Mouse (Mus musculus): ENCODE measurements around the gene Olfr1135. TPM values are rescaled to one million over a fixed set of nuclear protein-coding genes. Genes with fewer than 3 reads are reported as not detected.

Olfr1135 gene
- not detected in 2 replicates for total RNA-seq (2017)

GRCm38 (mm10) chr2:87673564-87673963 is at the start of gene Olfr1135:
Gene Olfr1135, minus strand, starts transcription at chr2:87673664.
- no peak for ATAC-seq (replicated peaks; ENCODE audit: low read depth, poor library complexity, severe bottlenecking)

- ATAC-seq (replicated peaks; ENCODE audit: low read depth, poor library complexity, severe bottlenecking): no peak
Observed at GRCm38 (mm10) chr2:87713079-87713478, 39.6 kb upstream of the Olfr1135 start, which contains the start of gene Olfr1137. Gene Olfr1137, minus strand, starts transcription at chr2:87713179.

- ATAC-seq (replicated peaks; ENCODE audit: low read depth, poor library complexity, severe bottlenecking): no peak
Observed at GRCm38 (mm10) chr2:87693847-87694246, 20.4 kb upstream of the Olfr1135 start, which contains the start of gene Olfr1136. Gene Olfr1136, minus strand, starts transcription at chr2:87693947.

- no peak for ATAC-seq (replicated peaks; ENCODE audit: low read depth, poor library complexity, severe bottlenecking)
Observed at GRCm38 (mm10) chr2:87658360-87658759, 15.1 kb downstream of the Olfr1135 start, which contains the start of gene Olfr1134. Gene Olfr1134, minus strand, starts transcription at chr2:87658460.

GRCm38 (mm10) chr2:87647274-87647673 is 26.2 kb downstream of the Olfr1135 start, which contains the start of gene Olfr1133:
Gene Olfr1133, minus strand, starts transcription at chr2:87647374.
- no peak for ATAC-seq (replicated peaks; ENCODE audit: low read depth, poor library complexity, severe bottlenecking)

- no peak for ATAC-seq (replicated peaks; ENCODE audit: low read depth, poor library complexity, severe bottlenecking)
Observed at GRCm38 (mm10) chr2:87642441-87642840, 31.0 kb downstream of the Olfr1135 start.

- no peak for ATAC-seq (replicated peaks; ENCODE audit: low read depth, poor library complexity, severe bottlenecking)
Observed at GRCm38 (mm10) chr2:87637435-87637834, 36.0 kb downstream of the Olfr1135 start, which contains the start of gene Olfr1132. Gene Olfr1132, minus strand, starts transcription at chr2:87637535.

GRCm38 (mm10) chr2:87626804-87627203 is 46.7 kb downstream of the Olfr1135 start, which contains the start of gene Olfr1131:
Gene Olfr1131, plus strand, starts transcription at chr2:87627104.
- no peak for ATAC-seq (replicated peaks; ENCODE audit: low read depth, poor library complexity, severe bottlenecking)

Other genes starting within 250 kb of the Olfr1135 start
- not detected in 2 replicates for gene Olfr1124, start 243.4 kb downstream of the Olfr1135 start, total RNA-seq (2017)
- gene Olfr1126, start 219.7 kb downstream of the Olfr1135 start, total RNA-seq (2017): not detected in 2 replicates
- gene Pramel7, start 176.6 kb downstream of the Olfr1135 start, total RNA-seq (2017): not detected in 2 replicates
- not detected in 2 replicates for gene Pramel6, start 167.1 kb downstream of the Olfr1135 start, total RNA-seq (2017)
- not detected in 2 replicates for gene Olfr153, start 141.9 kb downstream of the Olfr1135 start, total RNA-seq (2017)
- not detected in 2 replicates for gene Olfr1128, start 128.1 kb downstream of the Olfr1135 start, total RNA-seq (2017)
- not detected in 2 replicates for gene Olfr1129, start 99.8 kb downstream of the Olfr1135 start, total RNA-seq (2017)
- gene Olfr1130, start 67.5 kb downstream of the Olfr1135 start, total RNA-seq (2017): not detected in 2 replicates
- not detected in 2 replicates for gene Olfr1131, start 46.6 kb downstream of the Olfr1135 start, total RNA-seq (2017)
- not detected in 2 replicates for gene Olfr1132, start 36.1 kb downstream of the Olfr1135 start, total RNA-seq (2017)
- not detected in 2 replicates for gene Olfr1133, start 26.3 kb downstream of the Olfr1135 start, total RNA-seq (2017)
- not detected in 2 replicates for gene Olfr1134, start 15.2 kb downstream of the Olfr1135 start, total RNA-seq (2017)
- gene Olfr1136, start 20.3 kb upstream of the Olfr1135 start, total RNA-seq (2017): not detected in 2 replicates
- gene Olfr1137, start 39.5 kb upstream of the Olfr1135 start, total RNA-seq (2017): not detected in 2 replicates
- gene Olfr1138, start 66.3 kb upstream of the Olfr1135 start, total RNA-seq (2017): not detected in 2 replicates
- not detected in 2 replicates for gene Olfr1140, start 70.1 kb upstream of the Olfr1135 start, total RNA-seq (2017)
- not detected in 2 replicates for gene Olfr1141, start 80.3 kb upstream of the Olfr1135 start, total RNA-seq (2017)
- gene Olfr152, start 105.8 kb upstream of the Olfr1135 start, total RNA-seq (2017): not detected in 2 replicates
- gene Olfr1143, start 126.9 kb upstream of the Olfr1135 start, total RNA-seq (2017): not detected in 2 replicates
- not detected in 2 replicates for gene Olfr1145, start 136.2 kb upstream of the Olfr1135 start, total RNA-seq (2017)
- gene Olfr1148, start 156.9 kb upstream of the Olfr1135 start, total RNA-seq (2017): not detected in 2 replicates
- not detected in 2 replicates for gene Olfr1150-ps1, start 170.3 kb upstream of the Olfr1135 start, total RNA-seq (2017)
- gene Olfr1151, start 182.2 kb upstream of the Olfr1135 start, total RNA-seq (2017): not detected in 2 replicates
- not detected in 2 replicates for gene Olfr1152, start 192.8 kb upstream of the Olfr1135 start, total RNA-seq (2017)
- gene Olfr1153, start 221.3 kb upstream of the Olfr1135 start, total RNA-seq (2017): not detected in 2 replicates
- gene Olfr1154, start 231.5 kb upstream of the Olfr1135 start, total RNA-seq (2017): not detected in 2 replicates

Data from common myeloid progenitor, adult 5-6 weeks (primary cell).